Mouse (Mus musculus) kidney, adult 11 months (tissue): ENCODE measurements at regions not wholly inside any gene's neighbourhood (a gene's known extent, or its start where the extent isn't known, plus 50 kb on each side); places are given as distances from the start of the nearest gene placed in this dataset.
A peak's percentile ranks its signal among the peaks of the same experiment; 100 is the strongest.

Source experiments
- DNase-seq: peaks from one replicate; pipeline ENCODE4 v3.0.0; 2022

DNA sequence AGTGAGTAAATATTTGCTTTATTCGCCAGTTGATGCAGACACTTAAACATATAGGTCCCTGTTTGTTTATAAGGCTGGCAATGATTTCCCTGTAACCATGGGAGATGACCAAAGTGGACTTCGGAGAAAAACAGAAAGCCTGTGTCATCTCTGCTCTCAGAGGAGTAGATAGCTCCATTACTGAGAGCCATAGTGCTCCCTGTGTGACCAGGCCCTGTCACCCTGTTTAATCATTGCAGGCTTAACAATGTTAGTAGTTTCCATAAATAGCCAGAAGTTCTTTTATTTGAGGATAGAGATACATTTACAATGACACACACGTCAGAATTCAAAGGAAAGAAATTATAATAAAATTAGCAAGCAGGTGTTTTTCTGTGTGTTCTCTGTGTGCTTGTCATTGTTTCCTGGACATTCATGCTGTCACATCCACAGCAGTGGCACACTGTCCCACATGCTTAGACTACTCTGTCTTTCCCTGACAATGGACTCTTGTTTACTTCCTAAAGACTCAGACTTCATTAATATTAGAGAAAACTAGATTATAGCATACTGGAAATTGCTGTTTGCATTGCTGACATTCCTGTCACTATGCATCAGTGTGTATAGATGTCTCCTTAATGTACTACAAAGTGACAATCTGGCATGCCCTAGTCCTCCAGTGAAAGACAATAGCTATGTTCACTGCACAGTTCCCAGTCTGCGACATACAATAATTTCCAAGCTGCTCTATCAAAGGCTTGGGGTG is 115.8 kb upstream of the Tent5a start:
- no peak for DNase-seq

DNA sequence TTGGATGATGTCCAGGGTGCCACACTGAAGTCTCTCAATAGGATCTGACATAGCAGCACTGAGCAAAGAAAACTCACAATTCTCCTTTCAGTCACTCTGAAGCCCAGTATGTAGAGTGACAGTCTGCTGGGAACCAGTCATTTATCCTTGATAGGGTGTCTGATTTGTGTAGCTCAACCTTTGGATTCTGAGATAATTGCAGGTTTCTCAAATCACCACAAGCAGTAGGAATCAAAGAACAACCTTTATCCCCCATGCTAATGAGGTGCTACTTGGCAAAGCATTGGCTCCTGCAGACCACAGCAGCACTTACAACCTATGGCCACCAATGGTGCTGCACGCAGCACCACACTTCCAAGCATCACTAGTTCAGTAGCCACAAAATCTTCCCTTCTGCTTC is 112.5 kb upstream of the Tent5a start:
- DNase-seq: no peak

DNA sequence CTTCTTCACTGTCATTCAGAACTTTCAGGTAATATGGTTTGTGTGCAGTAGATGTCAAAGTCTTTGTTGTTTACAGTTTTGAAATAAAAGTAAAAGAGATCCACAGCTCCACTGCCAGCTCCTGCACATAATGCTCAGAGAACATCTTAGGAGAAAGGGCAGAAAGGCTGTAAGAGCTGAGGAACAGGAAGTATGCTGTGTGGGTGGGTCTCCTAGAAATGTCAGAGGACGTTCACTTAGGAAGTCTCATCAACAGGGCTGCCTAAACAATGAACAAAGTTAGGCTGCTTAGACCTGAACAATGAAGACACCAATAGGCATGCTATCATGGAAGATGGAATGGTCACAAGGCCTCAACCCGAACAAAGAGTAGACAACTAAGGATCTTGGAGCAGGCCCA is 105.1 kb upstream of the Tent5a start:
- DNase-seq: no peak

DNA sequence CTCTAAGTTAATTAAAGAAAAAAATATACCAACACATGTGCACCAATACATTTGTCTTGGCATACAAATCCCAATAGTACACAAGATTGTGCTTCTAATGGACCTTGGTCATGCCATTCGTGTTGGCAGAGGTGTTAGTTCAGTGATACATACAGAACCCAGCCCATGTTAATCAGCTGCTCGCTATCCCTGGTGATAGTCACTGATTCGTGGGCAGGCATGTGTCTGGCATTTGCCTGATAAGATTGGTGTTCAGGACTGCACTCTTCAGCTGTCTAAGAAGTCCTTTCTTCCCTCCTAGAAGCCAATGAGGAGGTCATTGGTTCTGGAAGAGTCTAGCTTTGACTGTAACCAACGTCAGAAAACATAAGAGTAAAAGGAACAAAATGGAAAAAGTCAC is 99.7 kb upstream of the Tent5a start:
- no peak for DNase-seq

DNA sequence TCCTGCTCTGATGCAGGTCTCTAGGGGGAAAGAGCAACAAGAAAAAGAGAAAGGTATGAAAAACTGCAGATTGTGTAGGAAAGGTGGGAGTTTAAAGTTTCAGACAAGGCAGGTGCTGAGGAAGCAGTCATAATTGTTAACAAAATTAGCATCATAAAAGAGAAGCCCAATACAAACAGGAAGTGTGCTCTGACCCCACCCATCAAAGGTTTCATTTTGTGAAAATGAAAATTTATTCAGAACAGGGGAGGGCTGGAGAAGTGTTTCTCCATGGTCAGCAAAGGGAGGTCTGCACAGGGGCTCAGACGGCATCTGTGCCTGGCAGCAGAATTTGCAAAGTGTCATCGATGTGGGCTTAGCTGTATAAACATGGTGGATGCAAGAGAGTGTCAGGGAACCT is 96.8 kb upstream of the Tent5a start:
- DNase-seq: no peak

DNA sequence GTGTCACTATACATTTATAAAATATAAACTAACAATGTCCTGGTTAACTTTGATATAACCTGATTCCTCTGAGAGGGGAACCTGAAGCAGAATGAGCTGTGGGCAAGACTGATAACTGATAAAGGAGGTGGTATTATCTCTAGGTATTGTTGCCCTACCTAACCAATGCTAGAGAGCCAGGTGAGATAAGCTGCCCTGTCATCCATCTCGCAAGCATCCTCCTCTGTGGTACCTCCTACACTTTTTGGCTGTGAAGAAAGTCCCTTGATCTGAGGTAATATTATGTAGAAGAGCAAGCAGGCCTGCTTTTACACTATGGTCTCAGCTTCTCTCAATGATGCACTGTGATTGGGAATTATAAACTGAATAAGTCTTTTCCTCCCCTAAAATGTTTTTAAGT is 87.2 kb upstream of the Tent5a start:
- DNase-seq: no peak

DNA sequence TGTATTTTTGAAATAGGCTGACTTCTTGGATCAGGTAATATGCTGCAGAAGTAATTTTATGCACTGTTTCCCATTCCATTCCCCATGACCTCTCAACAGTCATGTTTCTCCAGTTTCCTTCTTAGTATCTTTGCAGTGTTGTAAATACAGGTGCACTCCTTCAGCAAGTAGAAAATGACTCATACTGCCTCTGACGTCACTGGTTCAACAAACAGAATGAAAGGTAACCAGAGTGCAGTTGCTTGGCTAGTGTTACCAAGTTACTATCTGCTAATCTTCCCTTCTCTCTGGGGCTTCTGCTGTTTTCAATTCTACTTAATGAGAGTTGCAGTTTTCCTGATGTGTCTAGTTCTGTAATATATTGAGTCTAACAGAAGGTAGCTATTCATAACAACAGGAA is 86.7 kb upstream of the Tent5a start:
- no peak for DNase-seq

DNA sequence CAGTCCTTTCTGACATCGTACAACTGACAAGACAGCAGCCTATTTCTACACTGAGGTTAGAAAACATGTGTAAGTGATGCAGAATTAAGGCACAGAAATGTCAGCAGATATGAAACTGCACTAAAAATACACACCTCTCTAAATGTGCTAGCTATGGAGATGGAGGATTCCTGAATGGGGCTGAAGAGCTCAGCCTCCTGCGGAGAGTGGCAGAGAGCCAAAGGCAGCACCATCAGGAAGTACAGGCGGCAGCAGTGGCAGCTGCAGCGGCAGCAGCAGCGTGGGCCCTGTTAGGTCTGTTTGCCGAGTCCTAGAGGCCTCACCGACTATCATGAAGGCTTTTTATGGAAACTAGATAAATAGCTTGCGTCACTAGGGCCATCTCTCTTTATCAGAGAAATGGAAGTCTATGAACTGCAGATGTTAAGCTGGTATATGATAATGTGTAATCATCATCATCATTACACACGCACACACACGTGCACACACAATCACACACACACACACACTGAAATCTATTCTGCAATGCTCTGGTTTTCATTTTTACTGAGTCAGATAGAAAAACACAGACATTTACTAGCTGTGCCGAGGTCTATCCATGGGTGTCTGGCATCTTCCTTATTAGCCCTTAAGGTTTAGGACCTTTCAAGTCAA is 83.6 kb upstream of the Tent5a start:
- DNase-seq: peak; percentile 16

DNA sequence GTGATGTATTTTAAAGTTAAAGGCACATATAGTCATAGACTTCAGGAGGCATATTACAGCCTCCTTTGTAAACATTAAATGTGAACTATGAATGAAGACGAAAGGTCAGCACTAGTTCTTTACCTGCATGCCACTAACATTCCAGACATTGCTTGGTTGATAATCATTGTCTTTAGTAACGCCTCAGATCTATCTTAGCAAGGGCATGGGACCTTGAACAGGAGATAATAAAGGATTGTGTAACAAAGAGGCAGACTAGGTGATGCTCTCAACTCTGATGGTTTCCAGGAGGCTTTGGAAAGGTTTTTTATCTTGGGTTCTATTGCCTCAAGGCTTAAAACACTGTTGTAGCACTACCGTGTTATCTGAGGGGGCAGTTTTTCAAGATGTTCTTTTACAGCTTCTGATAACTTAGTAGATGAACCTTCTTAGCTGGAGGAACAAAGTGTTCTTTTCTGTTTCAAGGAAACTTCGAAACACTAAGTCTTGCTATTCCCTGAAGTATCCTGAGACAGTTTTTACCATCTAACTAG is 82.9 kb upstream of the Tent5a start:
- DNase-seq: no peak

DNA sequence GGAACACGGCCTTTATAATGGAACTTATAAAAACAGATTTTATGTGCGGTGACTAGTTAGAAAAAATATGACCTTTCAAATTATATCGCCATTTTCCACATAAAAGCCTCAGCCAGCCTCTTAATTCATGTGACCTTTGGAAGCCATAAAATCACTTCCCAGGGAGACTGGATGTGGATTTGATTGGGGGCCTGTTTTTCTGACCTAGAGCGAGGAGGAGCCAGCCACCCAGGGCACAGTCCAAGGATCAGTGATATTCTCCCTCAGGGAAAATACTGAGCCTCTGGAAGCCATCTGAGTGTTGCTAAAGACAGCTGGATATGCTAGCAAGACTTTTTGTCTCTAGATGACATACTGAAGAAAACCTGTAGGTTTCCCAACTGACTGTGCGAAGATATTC is 81.3 kb upstream of the Tent5a start:
- DNase-seq: peak; percentile 71

DNA sequence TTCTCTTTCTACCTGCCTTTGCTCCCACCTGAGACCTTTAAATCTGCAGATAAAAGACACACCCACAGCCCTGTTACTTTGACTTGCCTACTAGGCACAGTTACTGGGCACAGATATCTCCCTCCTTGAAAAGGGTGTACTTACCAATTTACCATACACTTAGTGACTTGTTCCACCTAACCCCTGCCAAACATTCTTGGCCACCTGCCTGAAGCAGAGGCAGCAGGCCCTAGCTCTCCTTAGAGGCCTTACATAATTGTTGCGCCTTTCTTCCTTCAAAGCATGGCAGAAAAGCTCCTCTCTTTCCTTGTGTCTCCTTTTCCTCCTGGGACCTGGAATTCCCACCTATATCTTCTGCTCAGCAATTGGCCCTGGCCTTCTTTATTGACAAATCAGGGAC is 80.4 kb upstream of the Tent5a start:
- DNase-seq: peak; percentile 55

DNA sequence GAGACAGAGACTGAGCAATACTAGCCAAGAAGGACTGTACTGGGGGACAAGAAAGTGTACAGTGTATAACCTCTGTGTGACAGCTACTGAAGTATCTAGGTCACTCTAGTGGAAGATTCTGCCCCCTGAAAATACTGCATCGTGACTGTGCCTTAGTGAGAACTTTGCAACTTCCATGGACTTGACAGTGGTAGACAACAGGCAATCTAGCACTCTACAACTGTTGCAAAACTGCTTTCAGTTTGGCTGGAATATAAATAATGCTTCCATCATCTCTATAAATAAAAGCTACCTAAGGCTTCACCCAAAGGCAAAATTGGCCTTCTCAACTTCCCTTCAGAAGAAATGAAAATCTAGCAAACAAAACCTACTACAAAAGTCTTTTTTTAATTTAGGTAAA is 74.6 kb upstream of the Tent5a start:
- DNase-seq: no peak

DNA sequence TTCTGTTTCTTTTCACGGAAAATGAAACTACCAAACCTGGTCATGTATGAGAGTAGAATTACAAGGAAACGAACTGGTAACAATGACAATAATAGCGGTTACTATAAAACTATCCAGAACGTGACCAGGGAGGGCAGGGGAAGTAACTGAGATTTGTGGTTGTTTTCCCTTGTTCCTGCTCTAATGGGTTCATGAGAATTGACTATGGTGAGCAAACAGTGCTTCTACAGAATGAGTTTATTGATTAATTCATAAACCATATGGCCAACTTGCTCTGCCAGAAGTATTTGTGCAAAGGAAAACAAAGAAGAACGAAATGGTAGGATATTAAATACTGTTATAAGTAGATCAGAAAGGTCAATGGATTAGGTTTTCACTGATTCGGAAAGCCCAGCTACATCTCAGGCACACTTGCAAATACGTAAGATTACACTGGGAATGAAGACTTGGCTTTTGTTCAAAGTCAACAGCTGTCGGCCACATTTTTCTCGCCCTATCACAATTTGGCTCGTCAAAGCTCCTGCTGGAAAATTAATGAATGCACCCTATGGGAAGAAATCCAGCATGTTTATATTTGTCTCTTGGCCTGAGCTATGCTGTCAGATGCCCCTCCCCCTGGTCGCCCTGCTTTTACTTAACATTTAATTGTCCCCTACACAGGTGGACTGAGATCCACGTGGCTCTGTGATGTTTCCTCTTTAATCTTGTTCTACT is 73.6 kb upstream of the Tent5a start:
- DNase-seq: no peak

DNA sequence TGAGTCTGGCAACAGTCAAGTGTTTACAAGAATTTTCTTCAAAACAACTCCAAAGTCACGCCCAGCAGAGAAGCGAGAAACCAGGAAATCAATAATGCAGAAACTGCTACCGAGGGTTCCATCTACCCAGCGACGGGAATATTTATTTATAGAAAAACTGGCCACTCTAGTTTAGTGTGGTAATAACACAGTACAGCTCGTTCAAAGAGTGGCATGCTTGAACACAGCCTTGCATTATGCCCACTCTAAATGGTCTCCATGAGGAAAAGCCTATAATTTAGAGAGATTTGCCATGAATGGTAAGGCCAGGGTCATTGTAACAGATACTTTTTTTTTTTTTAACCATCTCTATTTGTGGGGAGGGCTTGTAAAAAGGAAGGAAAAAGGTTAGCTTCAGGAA is 67.8 kb upstream of the Tent5a start:
- no peak for DNase-seq

DNA sequence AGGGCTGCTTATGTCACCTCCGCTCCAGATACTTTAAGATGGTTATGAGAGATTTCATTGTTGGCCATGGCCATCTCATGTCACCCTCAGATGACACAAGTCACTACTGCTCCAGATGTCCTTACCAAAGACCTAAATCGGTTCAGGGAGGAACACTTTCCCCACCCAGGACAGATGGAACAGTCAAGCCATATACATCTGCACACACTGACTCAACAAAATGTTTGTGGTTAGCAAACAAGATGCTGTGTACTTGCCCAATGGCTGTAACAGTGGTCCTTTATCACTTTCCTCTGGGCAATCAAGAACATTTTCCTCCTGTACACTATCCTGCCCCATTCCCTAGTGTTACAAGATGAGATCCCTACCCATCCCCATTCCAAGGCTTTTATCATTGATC is 64.1 kb upstream of the Tent5a start:
- DNase-seq: no peak

DNA sequence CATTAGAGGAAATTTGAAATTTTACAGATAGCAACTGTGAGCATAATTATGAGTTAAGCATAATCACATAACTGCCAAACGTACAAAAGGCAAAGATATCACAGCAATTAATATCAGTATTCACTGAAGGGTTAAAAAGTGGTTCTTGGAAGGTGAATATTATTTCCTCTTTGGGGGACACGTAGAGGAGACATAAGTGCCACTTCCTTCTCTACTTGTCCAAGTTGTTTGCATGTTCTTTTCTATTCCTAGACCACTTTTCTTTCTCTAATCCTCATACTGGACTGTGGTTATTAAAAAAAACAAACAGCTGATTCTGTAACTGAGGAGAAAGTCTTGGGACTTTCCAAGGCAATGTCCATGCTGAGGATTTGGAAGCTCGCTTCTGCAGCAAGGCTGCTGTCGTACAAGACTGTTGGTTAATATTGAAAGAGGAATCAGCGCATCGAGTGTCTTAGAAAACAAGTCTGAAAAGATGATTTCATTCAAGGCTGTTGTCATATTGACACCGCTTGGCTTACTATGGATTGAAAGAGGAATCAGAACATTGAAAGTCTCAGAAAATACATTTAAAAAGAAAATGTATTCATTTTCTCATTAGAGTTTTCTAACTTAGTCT is 61.7 kb upstream of the Tent5a start:
- no peak for DNase-seq

DNA sequence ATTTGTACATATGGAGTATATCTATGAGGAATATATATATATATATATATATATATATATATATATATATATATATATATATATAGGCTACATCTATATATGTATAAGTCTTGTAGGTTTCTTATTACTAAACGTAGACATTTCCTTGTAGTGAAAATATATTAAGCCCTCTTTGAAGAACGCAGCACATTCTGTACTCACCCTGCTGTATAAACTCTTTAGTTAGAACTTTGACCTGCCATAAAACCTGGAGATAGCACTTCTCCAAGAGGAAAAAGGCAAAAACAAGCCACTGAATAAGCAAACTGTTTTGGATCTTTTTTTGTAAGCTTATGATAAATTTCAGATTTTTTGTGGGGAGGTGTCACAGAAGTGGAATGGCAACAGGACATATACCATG is 55.3 kb upstream of the Tent5a start:
- no peak for DNase-seq

DNA sequence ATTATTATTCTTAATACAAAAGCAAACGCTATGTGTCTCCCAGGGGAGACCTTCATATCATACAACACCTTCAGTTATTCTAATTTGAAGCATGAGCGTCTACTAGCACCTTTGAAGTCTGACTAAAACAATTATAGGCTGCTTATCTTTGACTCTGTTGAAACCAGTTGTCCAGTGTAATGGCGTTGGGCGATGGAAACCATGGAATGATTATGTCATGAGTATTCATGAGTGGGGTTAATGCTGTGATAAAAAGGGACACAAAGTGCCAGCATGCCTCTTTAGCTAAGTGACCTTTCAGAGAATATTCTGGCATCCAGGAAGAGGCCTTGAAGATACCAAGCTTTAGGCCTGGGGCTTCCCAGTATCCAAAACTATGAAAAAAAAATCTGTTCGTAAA is 53.6 kb upstream of the Tent5a start:
- DNase-seq: no peak

DNA sequence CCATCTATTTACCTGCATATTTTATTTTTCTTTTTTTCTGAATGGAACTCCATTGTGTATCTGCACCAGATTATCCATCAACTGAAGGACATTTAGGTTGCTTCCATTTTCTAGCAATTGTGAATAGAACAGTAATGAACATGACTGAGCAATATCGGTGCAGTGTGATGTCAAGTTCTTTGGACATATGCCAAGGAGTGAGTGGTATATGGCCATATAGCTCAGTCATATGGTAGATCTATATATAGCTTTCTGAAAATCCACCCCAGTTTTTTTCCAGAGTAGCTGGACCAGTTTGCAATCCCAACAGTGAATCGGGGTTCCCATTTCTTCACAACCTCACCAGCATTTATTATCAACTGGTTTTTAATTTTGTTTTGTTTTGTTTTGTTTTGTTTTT is 52.0 kb upstream of the Tent5a start:
- DNase-seq: no peak
